Mouse (Mus musculus) hematopoietic stem cell, adult 5-6 weeks (primary cell): ENCODE data around the gene Pard3b. TPM values are rescaled to one million over a fixed set of nuclear protein-coding genes. Genes with fewer than 3 reads are reported as not detected.

Experiments used
- ATAC-seq, 2 experiments: fragments of 125-278 bp in 1 of 2; replicated peaks in 1 of 2; 2 replicates each; pipeline ENCODE4 v1.8.0; 2016 to 2017; ENCODE audit warnings: inconsistent platforms in 2 of 2, mild to moderate bottlenecking in 2 of 2, moderate number of reproducible peaks in 2 of 2, low read depth in 1 of 2, moderate TSS enrichment in 1 of 2; ENCODE audit not compliant: low FRiP score in 2 of 2, poor library complexity in 2 of 2, severe bottlenecking in 2 of 2, insufficient read depth in 1 of 2, low TSS enrichment in 1 of 2
- total RNA-seq: library from RNA; stranded (forward); fragments of 172-1452, 232-1000 nt; gene quantifications from 2 replicates; pipeline ENCODE4 v1.2.3, GENCODE M21; 2017

Gene Pard3b
- total RNA-seq, 1 experiment from 2014 or later = 15.8 TPM

DNA sequence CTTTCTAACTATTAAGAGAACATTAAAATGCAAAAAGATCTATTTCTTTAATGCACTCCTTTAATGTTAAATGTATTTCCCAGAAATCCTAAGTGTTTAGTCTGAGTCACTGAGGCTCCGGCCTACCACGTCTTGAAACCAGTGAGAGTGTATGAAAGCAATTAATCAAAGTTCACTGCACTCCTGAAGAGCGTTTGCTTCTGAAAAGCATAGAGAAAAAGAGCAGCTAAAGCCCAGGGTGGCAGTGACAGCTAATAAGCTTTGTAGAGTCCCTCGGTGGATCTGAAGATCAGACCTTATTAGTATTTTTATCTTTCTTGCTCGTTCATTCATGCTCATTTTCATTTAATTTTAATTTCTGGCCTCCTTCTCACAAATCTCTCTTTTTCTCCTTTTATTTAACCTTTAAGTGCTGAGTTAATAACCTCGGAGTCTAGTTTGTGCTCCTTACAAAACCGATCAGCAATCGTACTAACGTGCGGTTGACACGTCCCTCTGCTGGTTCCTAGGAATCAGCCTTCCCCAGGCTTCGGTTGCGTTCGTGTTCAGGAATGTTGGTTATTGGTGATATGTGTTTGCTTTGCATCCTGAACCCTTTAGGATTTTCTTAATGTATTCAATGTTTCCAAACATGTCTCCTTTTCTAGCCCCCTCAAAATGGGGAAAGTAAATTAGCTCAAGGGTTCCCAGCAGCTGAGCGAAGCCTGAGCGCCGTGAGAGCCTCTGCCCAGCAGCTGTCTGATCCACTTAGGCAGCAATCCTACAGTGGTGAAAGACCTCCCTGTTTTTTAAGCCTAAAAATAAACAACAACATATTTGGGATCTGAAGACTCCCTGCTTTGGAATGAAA, 790.9 kb downstream of the Pard3b start:
- no peak for ATAC-seq

DNA sequence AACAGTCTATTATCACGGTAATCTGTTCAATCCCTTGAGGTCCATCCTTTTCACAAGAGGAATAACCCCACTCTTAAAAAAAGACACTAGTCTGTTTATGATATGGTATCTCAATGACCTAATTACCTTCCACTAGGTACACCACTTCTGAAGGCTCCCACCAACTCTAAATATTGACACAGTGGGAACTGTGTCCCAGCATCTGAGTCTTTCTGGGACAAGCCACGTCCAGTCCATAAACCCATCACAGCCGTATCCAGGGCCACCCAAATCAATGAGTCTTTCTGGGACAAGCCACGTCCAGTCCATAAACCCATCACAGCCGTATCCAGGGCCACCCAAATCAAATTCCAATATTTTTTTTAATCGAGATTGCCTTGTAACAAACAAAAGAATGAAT, 792.4 kb downstream of the Pard3b start:
- no peak for ATAC-seq

GRCm38 (mm10) chr1:62433891-62434290, 795.3 kb downstream of the Pard3b start:
- ATAC-seq = no peak

DNA sequence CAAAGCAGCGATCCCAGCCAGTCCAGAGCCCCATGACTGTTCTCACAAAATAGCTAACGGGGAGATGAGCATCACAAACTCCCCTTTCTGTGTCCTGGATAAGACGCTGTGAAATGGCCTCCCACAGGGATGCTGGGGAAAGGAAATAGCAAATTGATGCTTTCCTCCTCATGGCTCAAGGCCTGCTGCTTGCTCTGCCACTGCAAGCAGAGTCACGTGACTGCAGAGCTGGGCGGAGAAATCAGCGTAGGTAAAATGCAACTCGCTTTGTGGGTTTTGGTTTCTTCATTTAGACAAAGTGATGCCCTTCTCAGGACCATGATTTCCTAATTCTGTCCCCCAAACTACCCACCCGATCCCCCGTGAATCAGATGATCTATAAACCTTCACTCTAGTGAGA, 797.2 kb downstream of the Pard3b start:
- ATAC-seq = no peak

DNA sequence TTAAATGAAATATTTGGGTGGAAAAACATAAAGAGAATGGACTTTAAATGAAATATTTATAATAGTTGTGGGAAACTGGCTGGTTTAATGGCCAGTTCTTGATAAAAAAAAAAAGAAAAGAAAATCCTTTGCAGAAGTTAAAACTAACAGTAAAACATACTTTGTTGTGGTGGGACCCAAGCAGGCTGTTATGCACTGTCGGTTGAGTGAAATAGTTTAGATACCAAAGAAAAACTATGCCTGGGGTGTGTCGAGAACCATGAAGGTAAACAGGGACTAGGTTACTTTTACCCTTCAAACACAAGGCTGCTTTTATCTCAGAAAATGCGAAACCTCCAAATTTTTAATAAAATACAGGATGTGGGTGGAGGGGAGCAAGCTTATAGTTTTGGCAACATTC, 797.7 kb downstream of the Pard3b start:
- no peak for ATAC-seq

- no peak for ATAC-seq
These were observed 798.9 kb downstream of the Pard3b start for GRCm38 (mm10) chr1:62437493-62437892.

GRCm38 (mm10) chr1:62444406-62444805, 805.8 kb downstream of the Pard3b start:
- ATAC-seq = no peak

GRCm38 (mm10) chr1:62446818-62447217, 808.2 kb downstream of the Pard3b start:
- ATAC-seq = no peak

DNA sequence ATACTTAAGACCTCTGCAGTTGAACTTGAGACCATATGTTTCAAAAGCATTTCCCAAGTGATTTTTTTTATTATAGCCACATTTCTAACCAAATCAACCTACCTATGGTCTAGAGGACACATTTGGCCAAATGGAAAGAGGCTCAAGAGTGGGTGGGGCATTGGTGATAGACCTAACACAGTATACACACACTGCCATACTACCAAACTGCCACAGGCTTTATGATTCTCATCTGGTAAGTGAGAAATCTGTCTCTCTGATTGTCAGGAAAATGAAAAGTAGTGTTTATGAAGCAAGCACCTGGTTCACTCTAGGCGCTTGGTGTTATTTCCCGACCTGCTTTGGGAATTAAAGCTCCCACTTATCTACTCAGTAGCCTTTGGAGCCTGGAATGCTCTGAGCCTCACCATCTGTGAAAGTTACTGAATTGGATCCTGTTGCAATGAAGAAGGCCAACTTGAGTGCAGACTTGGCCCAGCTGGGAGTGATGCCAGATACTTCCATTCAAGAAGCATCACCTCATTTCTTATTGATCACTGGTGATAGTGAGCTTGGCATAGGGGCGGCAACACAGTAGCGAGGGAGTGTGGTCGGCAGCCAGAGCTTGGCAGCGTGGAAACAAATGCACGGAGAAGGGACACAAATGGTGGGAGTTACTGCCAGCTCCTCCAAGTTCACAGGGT, 810.7 kb downstream of the Pard3b start:
- ATAC-seq = peak in 1 of 2 experiments; percentile 25; a peak in 1 of 4 replicates

DNA sequence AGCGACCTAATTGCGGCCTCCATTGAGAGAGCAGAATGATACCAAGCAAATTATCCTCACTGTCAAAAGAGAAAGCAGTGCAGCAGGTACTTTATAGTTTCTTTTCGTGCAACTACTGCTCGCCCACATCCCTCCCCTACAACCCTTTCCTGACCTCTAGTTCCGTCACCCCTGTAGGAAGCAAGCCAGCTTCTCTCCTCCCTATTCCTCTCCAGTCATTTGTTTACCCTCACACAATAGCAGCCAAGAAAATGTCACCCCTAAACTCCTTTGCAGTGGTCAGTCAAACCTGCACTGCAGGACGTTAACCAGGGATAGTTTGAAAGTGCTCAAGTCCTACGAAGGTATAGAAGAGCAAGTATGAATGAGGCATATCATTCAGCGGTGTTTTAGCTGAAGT, 826.9 kb downstream of the Pard3b start:
- no peak for ATAC-seq

- no peak for ATAC-seq
These were observed 827.9 kb downstream of the Pard3b start for GRCm38 (mm10) chr1:62466544-62466943.

DNA sequence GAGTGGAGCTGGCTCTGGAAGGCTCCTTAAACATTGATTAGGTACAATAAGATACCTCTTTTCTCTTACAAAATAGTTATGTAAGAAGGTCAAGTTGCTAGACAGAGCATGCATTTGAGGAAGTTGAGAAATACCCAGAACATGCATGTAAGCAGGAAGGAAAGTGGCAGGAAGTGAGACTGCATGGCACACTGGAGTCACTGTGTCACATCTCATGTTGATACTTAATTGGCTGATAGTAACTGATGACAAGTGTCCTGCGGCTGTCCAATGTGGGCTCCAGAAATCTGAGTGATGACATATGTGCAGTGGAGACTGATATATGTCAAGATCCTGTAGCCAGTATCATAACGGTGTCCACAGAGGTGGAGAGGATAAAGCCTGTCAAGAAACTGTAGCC, 844.4 kb downstream of the Pard3b start:
- peak; percentile 90 to 97 for ATAC-seq

GRCm38 (mm10) chr1:62488871-62489270, 850.2 kb downstream of the Pard3b start:
- ATAC-seq = no peak

DNA sequence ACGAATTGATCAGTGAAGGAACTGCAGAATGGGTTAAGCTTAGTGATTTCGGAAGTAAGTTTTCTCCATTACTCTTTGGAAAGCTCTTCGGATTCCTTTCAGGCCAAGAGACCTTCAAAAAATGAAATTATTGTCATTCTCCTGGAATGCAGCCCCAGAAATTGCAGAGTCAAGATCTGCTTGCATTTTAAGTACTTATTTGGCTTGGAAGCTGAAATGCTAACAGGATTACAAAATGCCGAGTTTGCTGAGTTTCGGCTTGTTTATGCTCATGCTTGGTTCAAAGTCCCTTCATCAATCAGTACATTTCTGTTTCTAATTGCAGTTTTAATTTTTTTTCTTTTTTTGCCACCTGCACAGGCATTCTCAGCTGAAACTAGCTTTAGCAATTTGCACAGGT, 860.5 kb downstream of the Pard3b start:
- ATAC-seq = no peak

GRCm38 (mm10) chr1:62510501-62510900, 871.9 kb downstream of the Pard3b start:
- no peak for ATAC-seq

- no peak for ATAC-seq
These were observed 873.1 kb downstream of the Pard3b start for GRCm38 (mm10) chr1:62511681-62512080.

DNA sequence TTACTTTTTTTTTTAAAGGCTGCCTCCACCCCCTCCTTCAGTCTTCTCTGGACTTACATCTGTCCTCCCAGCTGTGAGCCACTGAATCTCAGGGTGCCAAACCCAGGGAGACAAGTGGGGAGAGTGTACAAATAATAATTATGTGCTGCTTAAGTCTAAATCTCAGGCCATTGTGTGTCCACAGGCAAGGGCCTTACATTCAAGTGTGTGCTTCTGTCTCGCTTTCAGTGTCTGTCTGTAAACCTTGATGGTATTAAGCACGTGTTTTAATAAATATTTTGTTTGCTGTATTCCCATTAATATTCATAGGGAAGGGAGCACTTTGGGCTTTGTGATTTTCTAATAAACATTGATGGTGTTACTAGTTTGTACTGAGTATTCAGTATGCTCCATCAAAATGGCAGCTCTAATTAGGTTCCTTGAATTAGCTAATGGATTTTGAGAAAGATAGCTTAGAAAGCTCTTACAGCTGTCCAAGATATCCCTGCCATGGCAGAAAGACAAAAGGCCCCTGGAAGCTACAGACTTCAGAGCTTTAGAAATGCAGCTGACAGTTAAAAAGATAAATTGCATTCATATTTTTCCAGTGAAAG, 880.1 kb downstream of the Pard3b start:
- ATAC-seq = no peak

GRCm38 (mm10) chr1:62521368-62521767, 882.7 kb downstream of the Pard3b start:
- no peak for ATAC-seq
